Mouse (Mus musculus) lung, postnatal 0 days (tissue): ENCODE results near the gene Phf23. TPM values are rescaled to one million over a fixed set of nuclear protein-coding genes. Genes with fewer than 3 reads are reported as not detected.

Source experiments
- ATAC-seq: fragments of 200-750 bp; cut with Nextera tagmentation; 2 replicates; pipeline ENCODE4 v1.8.0; 2017; ENCODE audit warnings: moderate library complexity
- DNase-seq: peaks from one replicate; pipeline ENCODE4 v3.0.0-alpha.2; 2016; ENCODE audit warnings: low spot score
- H3K27ac ChIP-seq: fragments of 300-500 bp; sonication (generic); 2 replicates; pipeline ENCODE4 v1.5.1; 2014; ENCODE audit warnings: antibody characterized with exemption, mild to moderate bottlenecking, low read length, mixed read lengths
- H3K27me3 ChIP-seq: fragments of 300-500 bp; sonication (generic); replicated peaks from 2 replicates; pipeline ENCODE4 v1.6.1; 2014; ENCODE audit warnings: low read length, mixed read lengths; ENCODE audit not compliant: insufficient read depth
- H3K36me3 ChIP-seq: fragments of 300-500 bp; sonication (generic); 2 replicates; pipeline ENCODE4 v1.6.1; 2014; ENCODE audit warnings: low read length, mixed read lengths; ENCODE audit not compliant: insufficient read depth
- H3K4me1 ChIP-seq: fragments of 300-500 bp; sonication (generic); 2 replicates; pipeline ENCODE4 v1.6.1; 2014; ENCODE audit warnings: antibody characterized with exemption, low read depth, low read length, mixed read lengths; ENCODE audit not compliant: insufficient read depth
- H3K4me2 ChIP-seq: fragments of 300-500 bp; sonication (generic); replicated peaks from 2 replicates; pipeline ENCODE4 v1.6.1; 2014; ENCODE audit warnings: low read depth, mild to moderate bottlenecking, low read length, moderate library complexity, mixed read lengths
- H3K4me3 ChIP-seq: fragments of 300-500 bp; sonication (generic); 2 replicates; pipeline ENCODE4 v1.5.1; 2014; ENCODE audit warnings: low read depth, low read length
- H3K9ac ChIP-seq: fragments of 300-500 bp; sonication (generic); replicated peaks from 2 replicates; pipeline ENCODE4 v1.6.1; 2014; ENCODE audit warnings: low read depth, mild to moderate bottlenecking
- H3K9me3 ChIP-seq: fragments of 300-500 bp; sonication (generic); 2 replicates; pipeline ENCODE4 v1.6.1; 2016; ENCODE audit warnings: low read length, mixed read lengths
- CTCF ChIP-seq: IDR thresholded peaks from 2 replicates; pipeline ENCODE4 v1.5.1; 2016; ENCODE audit warnings: antibody characterized with exemption, mild to moderate bottlenecking
- EP300 ChIP-seq: IDR thresholded peaks from 2 replicates; pipeline ENCODE4 v1.6.1; 2016; ENCODE audit warnings: antibody characterized with exemption, mild to moderate bottlenecking, control low read depth
- WGBS: fragments of 180-500 bp; shearing (Covaris S2); extraction: QIAGEN DNeasy Blood & Tissue Kit; methylation state at CpG from one replicate; pipeline ENCODE4 v1.1.7; 2014; 5-methylcytosine and 5-hydroxymethylcytosine counted together
- polyA plus RNA-seq: library from polyadenylated mRNA; unstranded; fragments of >200 nt; fragmentation: Nextera tagmentation; extraction: Ambion mirVana; gene quantifications from 2 replicates; pipeline ENCODE4 v1.2.1, GENCODE M21; 2015

Phf23 gene
- polyA plus RNA-seq, 1 experiment from 2014 or later, result 57.5 TPM

GRCm38 (mm10) chr11:70026689-70027088 is 31.1 kb downstream of the Phf23 start:
- H3K4me3 ChIP-seq, result no peak overlapping the region
- ATAC-seq (peak; percentile 54), DNase-seq (peak; percentile 70)
- H3K27ac ChIP-seq, result 0 out of 2 replicates have a peak overlapping the region, but pooled peaks have one; percentile 6
- H3K9me3 ChIP-seq, result no peaks in the 10 kb centered on the region
- peaks cover 7% of the 10 kb centered on the region; the same call in 1 of the 2 replicates for H3K4me1 ChIP-seq
- peak overlapping the region; percentile 30 for H3K4me2 ChIP-seq
- no peaks in the 10 kb centered on the region; the same call in 1 of the 2 replicates for H3K36me3 ChIP-seq
- no peak overlapping the region for H3K9ac ChIP-seq
- no peaks in the 10 kb centered on the region for H3K27me3 ChIP-seq
- TF ChIP-seq EP300, result no peak
- no peak for TF ChIP-seq CTCF
- 10% methylated on average over 17 of the region's 19 CpGs for WGBS

GRCm38 (mm10) chr11:70027397-70027796 is 31.8 kb downstream of the Phf23 start:
- Histone ChIP-seq H3K9me3 (no peaks in the 10 kb centered on the region), H3K4me3 (no peak overlapping the region), H3K36me3 (no peaks in the 10 kb centered on the region; the same call in 1 of the 2 replicates), H3K27ac (0 out of 2 replicates have a peak overlapping the region, but pooled peaks have one; percentile 6), H3K9ac (no peak overlapping the region), H3K27me3 (no peaks in the 10 kb centered on the region), H3K4me1 (peaks cover 7% of the 10 kb centered on the region; the same call in 1 of the 2 replicates), H3K4me2 (no peak overlapping the region)
- no peak for ATAC-seq
- WGBS, result 49% methylated on average over 9 of the region's 9 CpGs
- no peak for DNase-seq
- no peak for TF ChIP-seq EP300
- no peak for TF ChIP-seq CTCF

GRCm38 (mm10) chr11:70028401-70029129 is 33.0 kb downstream of the Phf23 start:
- TF ChIP-seq CTCF, result no peak
- TF ChIP-seq EP300, result no peak

GRCm38 (mm10) chr11:70029130-70029801 is 33.7 kb downstream of the Phf23 start:
- TF ChIP-seq EP300 (no peak), CTCF (no peak)
- ATAC-seq (peak; percentile 78), DNase-seq (peak; percentile 81)
- no peaks in the 10 kb centered on the region; the same call in 1 of the 2 replicates for H3K36me3 ChIP-seq
- peaks cover 7% of the 10 kb centered on the region; the same call in 1 of the 2 replicates for H3K4me1 ChIP-seq
- no peaks in the 10 kb centered on the region for H3K27me3 ChIP-seq
- no peak overlapping the region; the same call in 1 of the 2 replicates for H3K9ac ChIP-seq
- no peak overlapping the region for H3K4me3 ChIP-seq
- WGBS, result 3% methylated on average over 20 of the region's 20 CpGs
- H3K9me3 ChIP-seq, result no peaks in the 10 kb centered on the region
- peak overlapping the region; percentile 25 for H3K4me2 ChIP-seq
- no peak overlapping the region for H3K27ac ChIP-seq

More at GRCm38 (mm10) chr11:70028401-70029129, 33.0 kb downstream of the Phf23 start:
- H3K4me1 ChIP-seq, result peaks cover 7% of the 10 kb centered on the region; the same call in 1 of the 2 replicates
- 23% methylated on average over 12 of the region's 12 CpGs for WGBS
- no peaks in the 10 kb centered on the region for H3K27me3 ChIP-seq
- H3K4me2 ChIP-seq, result peak overlapping the region; percentile 25
- H3K36me3 ChIP-seq, result no peaks in the 10 kb centered on the region; the same call in 1 of the 2 replicates
- DNase-seq (peak; percentile 55), ATAC-seq (peak; percentile 28)
- H3K9ac ChIP-seq, result no peak overlapping the region; the same call in 1 of the 2 replicates
- H3K9me3 ChIP-seq, result no peaks in the 10 kb centered on the region
- H3K27ac ChIP-seq, result no peak overlapping the region
- H3K4me3 ChIP-seq, result no peak overlapping the region

- H3K9ac ChIP-seq, result no peak overlapping the region
- WGBS, result 40% methylated on average over 11 of the region's 11 CpGs
- ATAC-seq, result no peak
These were observed 34.4 kb downstream of the Phf23 start for GRCm38 (mm10) chr11:70029829-70030550.

More at GRCm38 (mm10) chr11:70029829-70030550, 34.4 kb downstream of the Phf23 start:
- no peaks in the 10 kb centered on the region for H3K9me3 ChIP-seq
- no peaks in the 10 kb centered on the region; the same call in 1 of the 2 replicates for H3K36me3 ChIP-seq
- no peak overlapping the region for H3K4me3 ChIP-seq
- DNase-seq, result no peak
- peaks cover 7% of the 10 kb centered on the region; the same call in 1 of the 2 replicates for H3K4me1 ChIP-seq
- TF ChIP-seq EP300, result no peak
- no peak for TF ChIP-seq CTCF
- H3K27me3 ChIP-seq, result no peaks in the 10 kb centered on the region
- no peak overlapping the region for H3K4me2 ChIP-seq
- no peak overlapping the region for H3K27ac ChIP-seq
